Mouse (Mus musculus) frontal cortex, adult (tissue): Measurements from ENCODE around the gene Trpv6.
A peak's percentile ranks its signal among the peaks of the same experiment; 100 is the strongest.

Experiments
- ATAC-seq: cut with Nextera tagmentation; 2 replicates; pipeline ENCODE4 v1.9.2; 2017; ENCODE audit warnings: mild to moderate bottlenecking, moderate library complexity, mixed read lengths; ENCODE audit not compliant: low TSS enrichment

Trpv6 gene

DNA sequence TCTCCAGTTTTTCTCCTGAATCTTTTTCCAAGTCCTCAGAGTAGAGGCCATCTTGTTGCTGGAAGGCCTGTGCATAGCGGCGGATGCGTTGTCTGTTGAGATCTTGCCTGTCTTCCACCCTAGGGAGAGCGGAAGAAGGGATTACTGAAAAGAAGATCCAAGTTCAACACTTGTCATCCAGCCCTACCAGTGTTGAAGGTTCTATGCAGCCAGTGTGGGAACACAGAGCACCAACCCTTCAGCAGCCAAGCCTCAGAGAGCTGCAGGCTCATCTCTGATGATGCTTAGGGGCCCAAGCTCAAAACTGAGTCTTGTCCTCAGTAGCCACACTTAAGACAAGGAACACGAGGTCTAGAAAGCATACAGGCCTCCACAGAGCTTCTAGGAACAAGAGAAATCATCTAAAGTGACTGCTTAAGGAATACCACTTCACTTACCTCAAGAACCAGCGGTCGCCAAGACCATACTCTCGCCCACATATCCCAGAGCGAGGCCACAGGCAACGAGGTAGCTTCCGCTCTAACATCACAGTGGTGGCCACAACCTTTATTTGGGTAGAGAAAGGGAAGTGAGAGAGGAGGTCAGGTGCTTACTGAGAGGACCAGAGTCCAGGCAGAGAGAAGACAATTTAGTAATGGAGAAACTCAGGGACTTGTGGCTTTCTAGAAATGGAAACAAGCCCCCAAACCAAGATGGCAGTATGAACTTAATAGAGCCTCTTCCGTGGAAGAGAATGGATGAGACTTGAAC lies 14.8 kb downstream of the Trpv6 start:
- no peak for ATAC-seq

DNA sequence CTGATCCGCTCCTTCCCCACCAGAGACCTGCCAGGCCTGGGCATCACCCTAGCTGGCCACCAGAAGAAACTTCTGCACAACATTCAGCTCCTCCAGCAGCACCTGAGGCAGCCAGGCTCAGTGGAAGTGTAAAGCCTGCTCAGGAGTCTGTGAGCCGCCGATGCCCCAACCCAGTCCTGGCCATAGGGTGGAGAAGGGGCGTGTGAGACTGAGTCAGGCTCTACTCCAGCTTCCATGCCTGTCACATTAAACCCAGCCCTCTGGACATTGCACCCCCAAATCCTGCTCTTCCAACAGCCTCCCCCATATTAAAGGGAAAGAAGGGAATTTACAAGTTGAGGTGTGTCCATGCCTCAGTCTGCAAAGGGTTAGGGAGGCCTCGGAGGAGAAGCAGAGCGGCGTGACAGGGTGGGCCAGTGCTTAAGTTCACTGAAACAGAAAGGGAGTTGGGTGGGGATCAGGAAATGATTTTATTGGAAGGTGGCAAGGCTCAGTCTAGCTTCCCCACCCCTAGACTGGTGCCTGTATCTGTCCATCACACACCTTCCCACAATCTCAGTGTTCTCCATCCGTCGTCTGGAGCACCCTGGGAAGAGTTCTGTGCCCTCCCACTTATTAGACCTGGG lies 15.9 kb downstream of the Trpv6 start:
- no peak for ATAC-seq

DNA sequence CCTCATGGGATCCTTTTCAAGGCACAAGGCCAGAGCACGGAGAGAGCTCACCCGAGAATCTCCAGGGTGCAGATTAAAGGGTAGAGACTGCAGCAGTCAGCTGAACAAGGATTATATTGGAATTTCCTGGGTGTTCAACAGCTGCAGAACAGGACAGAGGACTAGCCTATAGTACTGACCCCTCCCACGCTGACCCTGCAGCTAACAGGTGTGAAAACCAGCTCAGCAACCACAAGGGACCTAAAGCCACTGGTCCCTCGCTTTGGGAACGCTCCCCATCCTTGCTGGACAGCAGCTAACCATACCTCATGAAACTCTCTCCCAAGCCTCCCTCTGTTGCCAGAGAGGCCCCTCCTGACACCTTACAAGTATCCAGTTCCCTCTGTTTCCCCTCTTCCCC lies 28.6 kb downstream of the Trpv6 start:
- no peak for ATAC-seq

DNA sequence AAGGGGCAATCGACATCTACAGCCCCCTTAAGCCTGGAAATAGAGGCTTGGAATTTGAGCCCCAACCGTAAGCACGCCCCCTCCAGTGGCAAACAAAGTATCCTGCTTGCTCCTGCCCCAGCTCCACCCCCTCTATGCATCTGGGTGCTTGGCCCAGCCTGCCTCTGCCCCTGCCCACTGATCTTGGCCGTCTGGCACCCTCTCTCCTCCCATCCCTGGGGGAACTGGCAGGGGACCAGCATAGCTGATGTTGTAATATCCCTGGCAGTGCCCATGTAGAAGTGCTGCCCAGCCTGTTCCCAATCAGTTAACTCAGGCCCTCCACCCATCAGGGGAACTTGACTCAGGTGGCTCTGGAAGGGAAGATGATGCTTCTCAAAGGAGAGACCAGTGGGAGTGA lies 30.0 kb downstream of the Trpv6 start:
- ATAC-seq = peak; percentile 35

DNA sequence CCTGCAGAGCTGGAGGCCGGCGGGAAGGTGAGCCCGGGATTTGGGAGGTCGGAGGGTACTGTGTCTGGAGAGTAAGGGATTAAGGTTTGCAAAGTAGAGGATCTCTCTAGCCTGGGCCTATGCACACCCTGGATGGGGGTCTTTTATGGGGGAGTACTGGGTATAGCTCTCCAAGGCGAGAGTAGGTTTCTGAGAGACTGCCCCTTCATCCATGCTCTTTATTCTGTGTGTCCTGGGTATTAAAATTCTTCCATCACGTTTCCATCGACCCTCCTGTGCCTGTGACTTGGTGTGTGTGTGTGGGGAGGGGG lies 30.5 kb downstream of the Trpv6 start:
- no peak for ATAC-seq

DNA sequence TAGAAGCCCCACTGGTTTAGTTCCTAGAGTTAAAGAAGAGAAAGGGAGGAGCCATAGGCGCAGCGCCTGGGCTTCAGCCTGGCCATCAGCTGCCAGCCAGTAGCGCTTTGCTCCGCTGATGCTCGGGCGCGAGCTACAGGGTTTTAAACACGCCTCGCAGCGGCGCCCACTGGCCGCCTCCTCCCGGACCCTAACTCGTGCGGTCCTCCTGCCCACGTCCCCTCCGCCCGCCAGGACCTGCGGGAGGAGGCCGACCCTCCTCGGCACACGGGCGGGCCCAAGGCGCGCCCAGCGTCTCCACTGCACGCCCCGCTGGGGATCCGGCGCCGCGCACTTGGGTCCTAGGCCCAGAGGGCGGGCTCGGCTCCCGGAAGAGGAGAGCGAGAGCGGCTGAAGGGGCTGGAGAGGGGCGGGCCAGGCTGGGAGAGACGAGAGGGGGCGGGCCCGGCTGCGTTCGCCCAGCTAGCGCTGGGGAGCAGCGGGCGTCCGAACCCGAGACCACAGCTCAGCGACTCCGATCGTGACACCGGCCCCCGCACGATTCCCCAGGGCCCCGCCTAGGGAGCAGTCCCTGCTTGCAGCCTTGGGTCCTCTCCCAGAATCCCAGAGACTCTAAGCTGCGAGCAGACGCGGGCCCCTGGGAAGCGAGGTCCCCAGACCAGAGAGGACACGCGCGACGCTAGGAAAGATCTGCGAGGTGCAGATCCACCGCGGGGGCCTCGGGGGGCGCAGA lies 31.0 kb downstream of the Trpv6 start, which contains the start of gene Ephb6:
TSS of gene Ephb6 (plus strand) at position 422 of the 733 bp plus-strand sequence.
- ATAC-seq = peak; percentile 72

DNA sequence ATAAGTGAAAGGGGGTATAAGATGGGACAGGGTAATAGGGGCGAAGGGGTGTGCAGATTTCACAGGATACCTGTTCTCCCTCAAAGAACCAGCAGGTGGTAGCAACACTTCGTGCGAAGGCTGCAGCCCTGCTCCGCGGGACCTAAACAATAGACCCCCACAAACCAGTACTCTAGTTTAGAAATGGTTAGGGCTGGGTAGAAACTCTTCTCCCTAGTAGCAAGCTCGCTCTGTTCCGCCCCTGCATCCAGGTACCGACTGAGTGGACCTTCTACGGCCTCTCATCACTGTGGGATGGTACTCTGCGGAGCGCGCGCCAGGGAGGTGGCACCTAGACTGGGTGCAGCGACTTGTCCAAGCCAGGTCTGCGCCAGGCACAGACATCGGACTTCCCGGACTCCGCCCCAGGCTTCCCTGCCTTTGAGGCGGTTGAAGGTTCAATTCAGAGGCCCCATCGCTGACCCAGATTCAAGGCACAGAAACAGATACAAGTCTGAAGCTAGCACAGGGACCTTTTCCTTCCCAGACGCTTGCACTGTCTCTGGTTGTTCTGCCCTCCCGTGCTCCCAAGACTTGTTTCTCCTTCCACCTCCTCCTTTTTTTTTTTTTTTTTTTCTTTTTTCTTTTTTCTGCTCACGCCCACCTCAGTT lies 31.7 kb downstream of the Trpv6 start:
- ATAC-seq = peak; percentile 33

DNA sequence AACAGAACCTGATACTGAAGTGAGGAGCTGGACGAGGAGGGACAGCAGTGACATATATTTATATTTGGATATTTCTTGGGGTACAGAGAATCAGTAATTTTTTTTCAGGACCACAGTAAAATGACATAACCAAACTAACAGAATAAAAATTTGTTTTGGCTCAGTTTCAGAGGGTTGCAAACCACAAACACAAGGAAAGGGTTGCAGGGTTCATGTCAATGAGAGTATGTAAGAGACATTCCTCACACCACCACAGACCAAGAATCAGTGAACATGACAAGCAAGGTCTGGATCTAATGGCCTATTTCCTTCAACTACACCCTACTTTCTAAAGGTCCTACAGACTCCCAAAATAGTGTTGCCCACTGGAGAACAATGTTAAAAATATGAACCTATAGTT lies 54.0 kb downstream of the Trpv6 start:
- ATAC-seq = no peak

DNA sequence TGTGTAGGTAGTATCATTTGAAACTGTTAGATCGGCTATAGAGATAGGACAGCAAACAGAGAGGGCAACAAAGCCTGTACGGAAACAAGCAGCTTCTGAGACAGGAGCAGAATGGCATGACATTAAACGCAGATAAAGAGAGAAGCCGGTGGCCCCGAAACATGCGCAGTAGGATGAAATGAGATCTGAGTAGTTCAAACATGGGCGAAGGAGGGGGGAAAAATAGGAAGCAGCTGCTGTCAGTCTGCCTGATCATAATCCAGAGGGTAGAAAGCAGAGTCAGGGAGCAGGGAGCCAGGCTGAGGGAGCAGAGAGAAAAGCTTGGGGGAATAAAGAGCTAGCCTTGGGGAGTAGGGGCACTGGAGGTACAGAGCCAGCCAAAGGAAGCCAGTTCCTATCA lies 54.9 kb downstream of the Trpv6 start:
- no peak for ATAC-seq

DNA sequence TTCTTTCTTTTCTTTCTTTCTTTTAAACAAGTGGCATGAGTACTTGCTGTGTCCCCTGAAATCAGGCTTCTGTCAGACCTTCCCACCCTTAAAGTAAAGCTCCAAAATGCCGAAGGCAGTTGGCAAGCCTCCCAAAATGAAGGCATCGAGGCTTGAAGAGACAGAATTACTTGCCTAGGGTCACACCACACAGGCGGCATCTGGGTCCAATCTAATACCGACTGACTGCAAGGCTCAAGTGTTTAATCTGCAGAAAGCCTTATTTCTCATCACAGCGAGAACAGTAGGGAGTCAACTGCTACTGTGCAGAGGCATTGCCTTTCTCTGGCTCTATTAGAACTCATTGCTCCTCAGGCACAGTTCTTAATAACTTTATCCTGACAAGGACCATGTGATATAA lies 58.9 kb downstream of the Trpv6 start:
- no peak for ATAC-seq

DNA sequence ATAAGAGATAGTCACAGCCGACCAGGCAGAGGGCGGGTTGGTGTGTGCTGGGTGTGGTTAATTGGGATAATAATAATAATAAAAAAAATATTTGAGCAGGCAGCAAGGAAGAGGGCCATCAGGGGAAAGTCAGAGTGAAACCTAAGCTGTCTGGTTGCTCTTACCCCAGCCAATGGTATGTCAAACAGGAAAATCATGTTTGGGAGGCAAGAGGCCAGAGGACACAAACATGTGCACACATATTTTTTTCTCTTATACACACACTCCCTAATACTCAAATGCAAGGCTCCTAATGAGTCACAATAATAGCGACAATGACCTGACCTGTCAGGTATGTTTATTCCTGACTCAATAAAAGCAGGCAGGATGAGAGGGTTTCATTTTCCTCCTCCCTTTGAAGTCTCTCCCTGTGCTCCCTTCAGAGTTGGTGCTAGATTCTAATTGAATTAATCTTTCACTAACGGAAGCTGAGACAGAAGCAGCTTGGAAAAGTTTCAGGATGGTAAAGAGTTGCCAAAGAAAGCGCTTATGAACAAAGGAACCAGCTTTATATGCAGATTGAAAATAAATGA lies 59.6 kb downstream of the Trpv6 start:
- no peak for ATAC-seq
